Mouse (Mus musculus) stomach, postnatal 0 days (tissue): ENCODE data around the gene Arnt2.

Experiments used
- CTCF ChIP-seq: IDR thresholded peaks from 2 replicates; pipeline ENCODE4 v1.5.1; 2016; ENCODE audit warnings: antibody characterized with exemption, low read depth, mild to moderate bottlenecking, moderate library complexity
- EP300 ChIP-seq: optimal IDR thresholded peaks from 2 replicates; pipeline ENCODE3; 2016; ENCODE audit warnings: antibody characterized with exemption

- no peak for TF ChIP-seq CTCF
- TF ChIP-seq EP300, result no peak
Observed at GRCm38 (mm10) chr7:84332295-84333168, 77.4 kb downstream of the Arnt2 start.
